Mouse (Mus musculus) embryonic facial prominence, embryonic 12.5 days (tissue): Measurements from ENCODE around the gene Lrrc25. TPM values are rescaled to one million over a fixed set of nuclear protein-coding genes. Genes with fewer than 3 reads are reported as not detected.

Experiments used
- ATAC-seq: fragments of 200-750 bp; cut with Nextera tagmentation; 2 replicates; pipeline ENCODE4 v1.8.0; 2017; ENCODE audit not compliant: insufficient number of reproducible peaks, insufficient read depth, low FRiP score, low TSS enrichment
- H3K27ac ChIP-seq: fragments of 300-500 bp; sonication (generic); 2 replicates; pipeline ENCODE4 v1.5.1; 2016; ENCODE audit warnings: mild to moderate bottlenecking
- H3K27me3 ChIP-seq: fragments of 300-500 bp; sonication (generic); 2 replicates; pipeline ENCODE4 v1.6.1; 2016; ENCODE audit warnings: mild to moderate bottlenecking, moderate library complexity
- H3K36me3 ChIP-seq: fragments of 300-500 bp; sonication (generic); 2 replicates; pipeline ENCODE4 v1.6.1; 2016; ENCODE audit warnings: mild to moderate bottlenecking
- H3K4me1 ChIP-seq: fragments of 300-500 bp; sonication (generic); 2 replicates; pipeline ENCODE4 v1.6.1; 2016
- H3K4me2 ChIP-seq: fragments of 300-500 bp; sonication (generic); replicated peaks from 2 replicates; pipeline ENCODE4 v1.6.1; 2016; ENCODE audit warnings: mild to moderate bottlenecking, moderate library complexity
- H3K4me3 ChIP-seq: fragments of 300-500 bp; sonication (generic); 2 replicates; pipeline ENCODE4 v1.5.1; 2016; ENCODE audit warnings: mild to moderate bottlenecking
- H3K9ac ChIP-seq: fragments of 300-500 bp; sonication (generic); 2 replicates; pipeline ENCODE4 v1.6.1; 2016; ENCODE audit warnings: mild to moderate bottlenecking, moderate library complexity
- H3K9me3 ChIP-seq: fragments of 300-500 bp; sonication (generic); 2 replicates; pipeline ENCODE4 v1.6.1; 2016; ENCODE audit warnings: mild to moderate bottlenecking, moderate library complexity
- WGBS: fragments of 180-500 bp; shearing (Covaris S2); methylation state at CpG from one replicate; pipeline ENCODE4 v1.1.7; 2016; 5-methylcytosine and 5-hydroxymethylcytosine counted together
- polyA plus RNA-seq: library from polyadenylated mRNA; unstranded; fragments of >200 nt; fragmentation: Nextera tagmentation; extraction: Ambion mirVana; gene quantifications from 2 replicates; pipeline ENCODE4 v1.2.1, GENCODE M21; 2016

The Lrrc25 gene
- polyA plus RNA-seq, 1 experiment from 2014 or later: 1.2 TPM

DNA sequence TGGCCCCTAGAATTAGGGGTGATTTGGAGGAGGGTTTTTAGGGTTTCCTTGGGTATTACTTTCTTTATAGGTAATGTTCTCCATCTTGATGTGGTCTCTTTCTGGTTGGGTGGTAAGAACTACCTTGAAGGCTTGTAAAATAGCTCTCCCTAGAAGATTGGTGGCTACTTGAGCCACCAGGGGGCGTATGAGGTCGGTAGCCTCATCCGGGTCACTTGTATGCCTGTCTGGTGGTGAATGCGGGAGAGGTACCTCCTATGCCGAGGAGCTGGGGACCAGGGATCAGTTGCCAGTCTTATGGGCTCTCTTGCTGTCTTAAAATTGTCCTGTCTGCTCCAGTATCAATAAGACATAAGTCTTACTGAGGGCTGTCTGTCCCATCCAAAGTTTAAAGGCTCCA is 9.1 kb downstream of the Lrrc25 start:
- WGBS: 17% methylated on average over 5 of the region's 5 CpGs
- Histone ChIP-seq H3K4me2 (peak overlapping the region; percentile 7; the same call in 1 of the 2 replicates), H3K4me1 (0 out of 2 replicates have a peak, but pooled peaks cover 3% of the 10 kb centered on the region), H3K9me3 (no peaks in the 10 kb centered on the region), H3K27me3 (peaks cover 19% of the 10 kb centered on the region), H3K9ac (no peak overlapping the region), H3K4me3 (no peak overlapping the region), H3K36me3 (no peaks in the 10 kb centered on the region), H3K27ac (no peak overlapping the region)
- ATAC-seq: no peak

DNA sequence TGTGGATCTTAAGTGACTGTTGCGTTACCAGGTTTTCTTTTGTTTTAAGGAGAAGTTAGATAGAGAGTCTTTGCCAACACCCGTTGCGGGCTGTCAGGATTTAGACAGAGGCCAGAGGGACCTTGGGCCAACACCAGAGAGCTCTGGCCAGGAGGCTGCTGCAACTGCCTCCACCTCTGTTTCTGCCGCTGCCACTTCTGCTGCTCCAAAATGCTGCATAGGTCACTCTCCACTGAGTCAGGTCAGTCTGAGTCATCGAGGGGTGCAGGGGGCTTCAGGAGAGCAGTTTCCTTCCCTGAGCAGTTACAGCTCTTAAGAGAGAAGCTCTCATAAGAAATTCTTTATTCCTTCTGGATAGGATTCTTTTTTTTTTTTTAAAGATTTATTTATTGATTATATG is 11.1 kb downstream of the Lrrc25 start:
- 90% methylated on average over 5 of the region's 5 CpGs for WGBS
- Histone ChIP-seq H3K4me1 (peaks cover 17% of the 10 kb centered on the region), H3K9me3 (no peaks in the 10 kb centered on the region), H3K27me3 (peaks cover 19% of the 10 kb centered on the region), H3K36me3 (no peaks in the 10 kb centered on the region), H3K4me3 (no peak overlapping the region), H3K27ac (no peak overlapping the region), H3K4me2 (no peak overlapping the region), H3K9ac (no peak overlapping the region)
- ATAC-seq: no peak

DNA sequence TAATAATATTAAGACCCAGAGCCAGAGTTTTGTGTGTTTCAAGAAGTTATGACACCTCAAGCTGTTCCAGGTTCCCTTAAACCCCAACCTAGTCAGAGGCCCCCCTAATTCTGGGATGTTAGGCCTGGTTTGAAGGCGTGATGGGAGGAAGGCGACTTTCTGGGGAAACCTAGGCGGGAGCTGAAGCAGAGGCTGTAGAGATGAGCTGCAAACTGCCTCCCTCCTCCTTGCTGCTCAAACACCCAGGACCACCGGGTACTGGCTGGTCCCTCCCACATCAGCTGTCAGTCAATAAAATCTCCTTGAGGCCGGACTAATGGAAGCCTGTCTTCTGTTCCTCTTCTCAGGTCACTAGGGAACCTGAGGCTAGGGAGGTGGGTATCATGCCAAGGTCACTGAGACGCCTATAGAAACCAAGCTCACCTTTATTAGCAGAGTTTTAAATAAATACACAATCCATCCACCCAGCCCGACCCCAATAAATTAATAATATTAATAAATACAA is 13.1 kb downstream of the Lrrc25 start:
- WGBS: 57% methylated on average over 7 of the region's 7 CpGs
- H3K27ac ChIP-seq: no peak overlapping the region

DNA sequence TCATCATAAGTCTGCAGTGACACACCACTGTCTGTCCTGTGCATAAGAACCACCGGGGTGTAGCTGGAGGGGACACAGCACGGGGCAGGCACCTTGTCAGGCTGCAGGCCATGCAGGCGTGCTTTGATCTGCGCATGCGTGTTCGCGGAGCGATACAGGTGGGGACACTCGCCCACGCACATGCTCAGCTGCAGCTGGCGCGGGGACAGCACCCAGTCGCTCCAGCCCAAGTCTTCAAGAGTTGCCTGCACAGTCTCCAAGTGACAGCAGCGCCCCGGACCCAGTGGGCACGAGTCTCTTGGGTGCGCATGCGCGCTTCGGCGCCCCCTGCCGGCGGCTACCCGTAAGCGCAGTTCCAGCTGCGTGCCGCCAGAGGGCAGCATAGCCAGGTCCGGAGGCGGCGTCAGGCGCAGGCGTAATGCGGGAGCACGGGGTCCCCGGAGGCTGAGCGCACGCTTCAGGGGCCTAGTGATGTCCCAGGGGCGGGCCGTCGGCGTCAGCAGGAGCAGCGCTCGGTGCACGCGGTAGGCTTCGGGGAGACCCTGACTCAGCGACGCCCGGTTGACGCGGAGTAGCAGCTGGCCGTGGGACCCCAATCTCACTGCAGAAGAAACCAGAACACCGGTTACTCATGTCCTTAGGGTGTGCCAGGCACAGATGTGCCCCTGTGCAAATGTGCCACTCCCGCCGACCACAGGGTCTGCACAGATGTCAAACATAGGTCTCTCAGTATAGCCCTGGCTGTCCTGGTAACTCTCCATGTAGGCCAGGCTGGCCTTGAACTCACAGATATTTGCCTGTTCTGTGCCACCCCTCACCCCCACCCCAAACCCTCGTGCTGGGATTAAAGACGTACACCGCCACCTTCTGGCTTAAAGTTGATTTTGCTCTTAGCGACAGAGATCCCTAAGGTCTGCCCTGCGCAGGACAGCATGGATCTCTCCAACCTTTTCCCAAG is 13.9 kb downstream of the Lrrc25 start:
- peak overlapping the region; percentile 41 for H3K4me3 ChIP-seq
- H3K4me2 ChIP-seq: peak overlapping the region; percentile 63
- peaks cover 22% of the 10 kb centered on the region for H3K27me3 ChIP-seq
- no peaks in the 10 kb centered on the region for H3K36me3 ChIP-seq
- peaks cover 24% of the 10 kb centered on the region for H3K4me1 ChIP-seq
- no peaks in the 10 kb centered on the region for H3K9me3 ChIP-seq
- H3K9ac ChIP-seq: peak overlapping the region; percentile 49
- ATAC-seq: peak; percentile 70
- 2% methylated on average over 60 of the region's 60 CpGs for WGBS
- H3K27ac ChIP-seq: no peak overlapping the region

More for the DNA sequence above, 13.1 kb downstream of the Lrrc25 start:
- peak overlapping the region; percentile 25 for H3K9ac ChIP-seq
- H3K4me2 ChIP-seq: peak overlapping the region; percentile 63
- peaks cover 21% of the 10 kb centered on the region for H3K4me1 ChIP-seq
- peak overlapping the region; percentile 41 for H3K4me3 ChIP-seq
- H3K27me3 ChIP-seq: peaks cover 22% of the 10 kb centered on the region
- ATAC-seq: no peak
- no peaks in the 10 kb centered on the region for H3K36me3 ChIP-seq
- no peaks in the 10 kb centered on the region for H3K9me3 ChIP-seq

DNA sequence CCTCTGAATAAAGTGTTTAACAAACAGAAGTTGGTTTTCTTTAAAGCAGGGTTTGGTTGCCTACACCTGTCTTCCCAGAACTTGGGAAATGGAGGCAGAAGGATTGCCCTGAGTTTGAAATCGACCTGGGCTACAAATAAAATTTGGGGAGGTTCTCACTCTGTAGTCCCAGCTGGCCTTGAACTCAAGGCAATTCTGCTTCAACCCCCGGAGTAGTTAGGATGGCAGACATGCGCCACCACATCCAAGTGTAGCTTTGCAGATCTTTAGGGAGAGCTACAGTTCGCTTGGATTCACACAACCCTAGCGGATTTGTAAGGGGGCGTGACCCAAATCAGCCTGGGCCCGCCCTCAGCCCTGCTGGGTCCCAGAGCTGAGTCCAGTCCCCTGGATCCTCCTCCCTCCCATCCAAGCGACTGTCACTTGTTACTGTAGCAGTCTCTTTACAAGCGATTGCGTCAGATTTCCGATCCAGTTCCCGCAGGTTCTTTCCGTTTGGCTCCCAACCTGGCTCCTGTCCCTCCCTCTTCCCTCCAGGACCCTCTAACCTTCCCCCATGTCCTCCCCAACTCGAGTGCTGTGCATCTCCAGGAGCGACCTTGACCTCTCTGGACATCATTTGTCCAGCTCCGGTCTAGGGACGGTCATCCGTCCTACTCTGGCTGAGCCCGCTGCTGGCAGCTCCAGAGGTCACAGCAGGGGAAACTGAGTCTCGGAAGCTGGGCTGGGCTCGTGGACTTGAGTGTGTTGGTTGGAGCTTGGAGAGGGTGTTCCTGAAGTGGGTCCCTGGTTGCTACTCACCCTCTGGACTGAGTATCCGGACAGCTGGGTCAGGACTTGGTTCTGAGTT is 14.8 kb downstream of the Lrrc25 start:
- no peak overlapping the region; the same call in 1 of the 2 replicates for H3K4me3 ChIP-seq
- peak overlapping the region; percentile 63; the same call in 1 of the 2 replicates for H3K4me2 ChIP-seq
- no peak for ATAC-seq
- H3K9ac ChIP-seq: no peak overlapping the region; the same call in 1 of the 2 replicates
- H3K4me1 ChIP-seq: peaks cover 24% of the 10 kb centered on the region
- no peaks in the 10 kb centered on the region for H3K36me3 ChIP-seq
- H3K27me3 ChIP-seq: peaks cover 22% of the 10 kb centered on the region
- no peaks in the 10 kb centered on the region for H3K9me3 ChIP-seq
- 12% methylated on average over 22 of the region's 22 CpGs for WGBS
- no peak overlapping the region for H3K27ac ChIP-seq

DNA sequence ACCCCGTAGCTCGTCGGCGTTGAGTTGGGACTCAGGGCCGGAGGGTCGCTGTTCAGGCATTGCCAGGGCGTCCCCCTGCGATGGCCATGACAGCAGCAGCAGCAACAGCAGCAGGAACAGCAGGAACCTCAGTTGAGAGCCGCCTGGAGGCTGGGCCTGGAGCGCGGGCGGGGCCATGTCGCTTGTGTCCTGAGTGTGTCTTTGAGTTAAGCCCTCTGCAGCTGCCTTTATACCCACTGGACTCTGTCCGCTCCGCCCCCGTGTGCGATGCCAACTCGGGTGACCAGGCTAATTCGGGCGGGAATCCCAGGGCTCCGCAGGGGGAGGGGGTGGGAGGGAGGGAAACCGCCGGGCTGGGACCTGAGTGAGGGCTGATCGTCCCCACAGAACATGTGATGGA is 15.5 kb downstream of the Lrrc25 start:
- H3K9ac ChIP-seq: no peak overlapping the region
- H3K27me3 ChIP-seq: peaks cover 22% of the 10 kb centered on the region
- 21% methylated on average over 24 of the region's 24 CpGs for WGBS
- no peak overlapping the region for H3K27ac ChIP-seq
- no peaks in the 10 kb centered on the region for H3K36me3 ChIP-seq
- H3K4me2 ChIP-seq: 0 out of 2 replicates have a peak overlapping the region, but pooled peaks have one; percentile 3
- no peak for ATAC-seq
- no peaks in the 10 kb centered on the region for H3K9me3 ChIP-seq
- no peak overlapping the region for H3K4me3 ChIP-seq
- peaks cover 24% of the 10 kb centered on the region for H3K4me1 ChIP-seq

DNA sequence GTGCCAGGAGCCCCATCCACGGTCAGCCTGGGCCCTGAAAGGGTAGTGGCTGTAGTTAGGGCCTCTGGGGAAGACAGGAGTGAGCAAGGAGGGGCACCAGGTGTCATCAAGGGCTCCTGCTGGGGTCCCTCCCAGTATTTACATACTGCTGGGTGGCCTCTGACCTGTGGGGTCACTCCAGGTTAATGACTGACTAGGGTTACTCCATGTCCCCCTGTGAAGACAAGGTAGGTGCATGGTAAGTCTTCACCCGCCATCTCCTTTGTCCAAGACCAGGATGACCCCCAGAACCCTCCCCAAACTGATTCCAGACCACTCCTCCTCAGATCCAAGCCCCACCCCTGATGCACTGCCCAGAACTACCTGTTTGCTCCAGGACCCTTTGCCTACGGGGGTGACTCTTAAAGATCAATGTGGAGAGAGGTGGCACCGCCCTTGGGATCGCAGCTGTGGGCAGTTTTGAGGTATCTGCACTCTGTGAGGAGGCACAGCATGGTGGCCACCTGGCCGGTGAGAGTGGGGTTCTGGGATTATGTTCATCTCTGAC is 16.5 kb downstream of the Lrrc25 start, which contains the start of gene Gdf15:
TSS of gene Gdf15 (minus strand) at position 111 of the 547 bp plus-strand sequence.
- no peak within 1 kb of the TSS; the same call in 1 of the 2 replicates for H3K9ac ChIP-seq

DNA sequence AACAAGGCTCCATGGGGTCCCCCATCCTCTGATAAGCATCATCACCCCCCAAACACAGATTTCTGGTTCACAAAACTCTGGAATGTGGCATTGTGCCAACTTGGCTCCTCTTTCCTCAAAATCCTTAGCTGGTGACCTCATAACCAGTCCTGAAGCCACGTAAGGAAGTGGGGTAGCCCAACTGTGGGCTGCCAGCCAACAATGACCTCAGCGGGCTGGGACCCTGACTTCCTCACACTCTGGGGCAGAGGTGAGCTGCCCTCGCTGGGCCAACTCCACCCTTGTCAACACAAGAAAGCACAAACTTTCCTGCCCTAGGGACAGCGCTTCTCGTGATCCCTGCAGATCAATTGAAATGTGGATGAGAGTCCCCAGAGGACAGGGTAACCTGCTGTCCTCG is 18.1 kb downstream of the Lrrc25 start:
- H3K4me2 ChIP-seq: no peak overlapping the region
- ATAC-seq: no peak
- no peaks in the 10 kb centered on the region for H3K36me3 ChIP-seq
- H3K27me3 ChIP-seq: peaks cover 22% of the 10 kb centered on the region
- H3K27ac ChIP-seq: no peak overlapping the region
- H3K9ac ChIP-seq: no peak overlapping the region
- no peak overlapping the region for H3K4me3 ChIP-seq
- WGBS: 56% methylated on average over 6 of the region's 6 CpGs
- H3K9me3 ChIP-seq: no peaks in the 10 kb centered on the region
- peaks cover 29% of the 10 kb centered on the region for H3K4me1 ChIP-seq

More for the DNA sequence above, 16.5 kb downstream of the Lrrc25 start, which contains the start of gene Gdf15:
- Histone ChIP-seq H3K4me3 (no peak within 1 kb of the TSS), H3K36me3 (no peaks in the 10 kb centered on the region), H3K27me3 (peaks cover 22% of the 10 kb centered on the region), H3K4me2 (0 out of 2 replicates have a peak within 1 kb of the TSS, but pooled peaks have one; percentile 3), H3K9me3 (no peaks in the 10 kb centered on the region), H3K27ac (no peak within 1 kb of the TSS), H3K4me1 (peaks cover 29% of the 10 kb centered on the region)
- 76% methylated on average over 6 of the region's 6 CpGs for WGBS
- no peak for ATAC-seq

DNA sequence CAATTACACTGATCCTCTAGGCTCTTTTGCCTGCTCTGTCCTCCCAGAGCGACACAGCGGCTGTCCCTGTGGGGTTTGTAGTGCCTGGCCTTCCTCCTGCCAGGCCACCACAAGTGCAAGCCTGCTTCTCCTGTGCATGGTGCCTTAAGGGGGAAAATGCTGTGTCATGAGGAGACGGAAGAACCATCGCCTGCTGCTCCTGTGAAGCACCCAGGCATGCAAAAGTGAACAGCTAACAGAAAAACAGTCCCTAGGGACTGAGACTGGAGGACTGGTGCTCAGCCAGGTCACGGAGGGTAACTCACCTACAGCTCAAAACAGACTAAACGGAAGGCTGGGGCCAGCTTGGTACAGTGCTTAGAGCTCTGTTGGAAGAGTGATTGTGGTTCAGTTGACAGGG is 19.6 kb downstream of the Lrrc25 start:
- WGBS: 75% methylated on average over 6 of the region's 6 CpGs
- Histone ChIP-seq H3K36me3 (no peaks in the 10 kb centered on the region), H3K4me1 (peaks cover 22% of the 10 kb centered on the region), H3K4me3 (no peak overlapping the region), H3K27me3 (peaks cover 22% of the 10 kb centered on the region), H3K4me2 (no peak overlapping the region), H3K9ac (no peak overlapping the region), H3K27ac (no peak overlapping the region), H3K9me3 (no peaks in the 10 kb centered on the region)
- ATAC-seq: no peak

DNA sequence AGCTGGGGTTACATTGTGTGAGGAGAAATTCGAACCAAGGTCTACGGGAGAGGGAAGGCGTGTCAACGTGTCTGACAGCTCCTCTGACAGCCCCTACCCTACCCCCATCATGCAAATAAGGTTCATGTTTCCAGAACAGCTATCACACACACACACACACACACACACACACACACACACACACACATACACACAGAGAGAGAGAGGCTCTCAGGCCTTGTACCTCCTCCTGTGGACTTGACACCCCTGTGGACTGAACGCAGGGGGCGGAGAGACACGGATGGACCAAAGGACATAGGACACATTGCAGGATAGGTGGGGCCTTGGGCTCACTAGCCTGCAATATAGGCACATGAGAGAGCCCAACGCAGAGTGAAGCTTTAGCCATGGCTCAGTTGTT is 20.9 kb downstream of the Lrrc25 start:
- Histone ChIP-seq H3K9me3 (no peaks in the 10 kb centered on the region), H3K27me3 (peaks cover 10% of the 10 kb centered on the region; the same call in 1 of the 2 replicates), H3K9ac (0 out of 2 replicates have a peak overlapping the region, but pooled peaks have one; percentile 1), H3K27ac (no peak overlapping the region), H3K36me3 (no peaks in the 10 kb centered on the region), H3K4me1 (peaks cover 12% of the 10 kb centered on the region; the same call in 1 of the 2 replicates), H3K4me3 (no peak overlapping the region), H3K4me2 (no peak overlapping the region)
- no peak for ATAC-seq
- 43% methylated on average over 8 of the region's 8 CpGs for WGBS

DNA sequence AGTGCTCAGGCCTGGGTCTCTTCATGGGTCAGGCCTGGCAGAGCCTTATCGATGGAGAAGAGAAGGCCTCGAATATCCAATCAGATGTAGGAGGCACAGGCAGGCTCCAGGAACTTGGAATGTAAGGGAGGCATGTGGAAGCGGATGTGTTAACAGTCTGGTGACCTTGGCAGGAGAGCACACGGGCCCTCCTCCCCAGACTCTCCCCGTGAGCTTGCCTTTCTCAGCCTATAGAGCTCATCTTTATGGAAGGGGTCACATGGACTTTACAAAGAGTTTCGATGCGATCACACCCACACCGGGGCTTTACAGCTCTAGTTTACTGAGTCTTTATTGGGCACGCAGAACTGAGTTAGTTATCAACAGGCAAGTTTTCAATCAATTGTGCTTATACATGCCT is 22.8 kb downstream of the Lrrc25 start:
- Histone ChIP-seq H3K9ac (no peak overlapping the region), H3K27me3 (no peaks in the 10 kb centered on the region), H3K9me3 (no peaks in the 10 kb centered on the region), H3K4me3 (no peak overlapping the region), H3K27ac (no peak overlapping the region), H3K4me2 (no peak overlapping the region), H3K4me1 (peaks cover 11% of the 10 kb centered on the region; the same call in 1 of the 2 replicates), H3K36me3 (no peaks in the 10 kb centered on the region)
- WGBS: 79% methylated on average over 9 of the region's 9 CpGs
- ATAC-seq: no peak
